Mouse (Mus musculus) megakaryocyte, embryonic 14.5 days (primary cell): ENCODE results near the gene Trim2. TPM values are rescaled to one million over a fixed set of nuclear protein-coding genes. Genes with fewer than 3 reads are reported as not detected.

Experiments used
- H3K27me3 ChIP-seq: replicated peaks from 2 replicates; pipeline ENCODE3; 2012; ENCODE audit warnings: inconsistent platforms
- H3K36me3 ChIP-seq: replicated peaks from 2 replicates; pipeline ENCODE3; 2012; ENCODE audit warnings: low read length, inconsistent platforms, mixed read lengths
- H3K4me1 ChIP-seq: 2 replicates; pipeline ENCODE4 v1.6.1; 2012; ENCODE audit warnings: inconsistent platforms
- H3K4me3 ChIP-seq: replicated peaks from 2 replicates; pipeline ENCODE3; 2012; ENCODE audit warnings: moderate library complexity, mild to moderate bottlenecking, inconsistent platforms
- H3K9me3 ChIP-seq: 2 replicates; pipeline ENCODE4 v1.6.1; 2012; ENCODE audit warnings: inconsistent platforms
- FLI1 ChIP-seq: IDR thresholded peaks from 2 replicates; pipeline ENCODE4 v1.6.1; 2012; ENCODE audit warnings: low read length, inconsistent platforms, mixed read lengths
- GATA1 ChIP-seq: IDR thresholded peaks from 3 replicates; pipeline ENCODE4 v1.6.1; 2012; ENCODE audit warnings: mixed read lengths, low read length, inconsistent platforms, borderline replicate concordance
- polyA plus RNA-seq: library from polyadenylated mRNA; stranded (reverse); fragments of >175 nt; gene quantifications from 2 replicates; pipeline ENCODE4 v1.2.3, GENCODE M21; 2012; ENCODE audit warnings: low replicate concordance; ENCODE audit not compliant: insufficient read depth

The Trim2 gene
- not detected in 2 replicates for polyA plus RNA-seq

GRCm38 (mm10) chr3:84306777-84307176 lies at the start of gene Trim2:
Trim2 (minus strand) TSS chr3:84306877.
- H3K4me1 ChIP-seq: peaks cover 17% of the 10 kb centered on the region
- peaks cover 32% of the 10 kb centered on the region for H3K9me3 ChIP-seq
- H3K36me3 ChIP-seq: no peaks in the 10 kb centered on the region
- H3K27me3 ChIP-seq: peaks cover 77% of the 10 kb centered on the region
- no peak for TF ChIP-seq FLI1
- no peak for TF ChIP-seq GATA1
- H3K4me3 ChIP-seq: no peak within 1 kb of the TSS

GRCm38 (mm10) chr3:84355930-84356689 lies 49.4 kb upstream of the Trim2 start:
- Histone ChIP-seq H3K4me1 (peaks cover 29% of the 10 kb centered on the region), H3K27me3 (peaks cover 26% of the 10 kb centered on the region), H3K9me3 (no peaks in the 10 kb centered on the region), H3K36me3 (no peaks in the 10 kb centered on the region), H3K4me3 (peak overlapping the region; percentile 1)
- TF ChIP-seq GATA1 (no peak), FLI1 (no peak)

DNA sequence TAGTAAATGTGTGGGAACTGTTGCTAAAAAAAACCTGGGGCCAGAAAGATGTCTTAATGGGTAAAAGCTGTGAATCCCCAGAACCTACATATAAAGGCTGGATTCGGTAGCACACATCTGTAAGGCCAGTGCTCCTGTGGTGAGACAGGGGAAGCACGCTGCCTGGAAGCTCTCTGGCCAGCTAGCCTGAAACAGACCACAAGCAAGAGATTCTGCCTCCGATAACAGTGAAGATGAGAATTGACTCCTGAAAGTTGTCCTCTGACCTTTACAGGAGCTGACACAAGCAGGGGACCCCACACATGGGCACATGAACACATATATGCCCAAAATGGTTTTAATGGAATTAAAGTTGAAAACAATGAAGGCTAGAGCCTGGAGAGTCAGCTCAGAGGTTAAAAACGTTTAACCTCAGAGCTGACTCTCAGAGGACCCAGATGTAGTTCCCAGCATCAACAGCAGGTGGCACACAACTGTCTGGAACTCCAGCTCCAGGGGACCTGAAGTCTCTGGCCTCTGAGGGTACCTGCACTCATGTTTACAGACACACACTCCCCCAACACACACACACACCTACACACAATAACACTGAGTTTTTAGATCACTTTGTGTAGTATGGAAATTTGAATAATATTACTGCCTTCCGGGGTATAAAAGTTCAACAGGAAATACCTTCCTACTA lies 45.8 kb upstream of the Trim2 start:
- Histone ChIP-seq H3K4me3 (no peak overlapping the region), H3K4me1 (peaks cover 62% of the 10 kb centered on the region), H3K9me3 (peaks cover 13% of the 10 kb centered on the region), H3K27me3 (peaks cover 55% of the 10 kb centered on the region), H3K36me3 (no peaks in the 10 kb centered on the region)
- no peak for TF ChIP-seq FLI1

DNA sequence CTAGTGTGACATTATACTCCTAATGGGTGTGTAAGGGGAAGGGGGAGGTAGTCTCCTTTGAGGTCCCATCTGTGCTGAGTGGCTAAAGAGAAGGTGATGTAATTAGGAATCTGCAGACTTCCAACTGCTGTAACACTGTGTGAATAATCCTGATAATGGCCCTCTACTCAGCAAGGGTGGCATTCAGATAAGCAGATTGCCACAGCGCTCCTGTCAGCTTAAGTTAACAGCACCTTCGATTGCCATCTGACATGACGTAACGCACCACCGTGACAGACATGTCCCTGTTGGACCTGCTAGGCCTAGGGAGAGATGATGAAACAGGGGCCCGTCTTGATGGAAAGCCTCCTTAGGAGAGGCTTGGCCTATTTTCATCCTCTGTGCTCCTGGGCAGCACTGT lies 43.6 kb upstream of the Trim2 start:
- Histone ChIP-seq H3K36me3 (no peaks in the 10 kb centered on the region), H3K4me1 (peaks cover 68% of the 10 kb centered on the region), H3K4me3 (no peak overlapping the region), H3K27me3 (peaks cover 60% of the 10 kb centered on the region), H3K9me3 (peaks cover 13% of the 10 kb centered on the region)
- no peak for TF ChIP-seq GATA1
- no peak for TF ChIP-seq FLI1

DNA sequence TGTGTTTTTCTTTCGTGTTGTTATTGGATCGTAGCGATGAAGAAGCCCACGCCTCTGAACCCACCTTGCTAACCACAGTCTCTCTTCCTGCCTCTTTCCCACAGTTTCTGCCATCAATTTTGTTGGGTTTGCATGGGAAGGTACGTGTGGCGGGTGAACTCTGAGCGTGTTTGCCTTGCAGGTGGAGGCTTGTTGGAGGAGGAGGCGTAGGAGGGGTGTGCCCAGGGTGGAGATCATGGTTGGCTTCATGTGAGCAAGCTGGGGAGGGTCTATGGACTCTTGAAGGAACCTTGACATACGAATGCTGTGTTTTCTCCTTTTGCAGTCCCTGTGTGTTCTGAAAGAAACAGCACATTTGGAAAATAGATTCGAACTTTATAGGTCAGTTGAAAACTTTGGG lies 43.1 kb upstream of the Trim2 start:
- Histone ChIP-seq H3K27me3 (peaks cover 58% of the 10 kb centered on the region), H3K9me3 (peaks cover 13% of the 10 kb centered on the region), H3K4me3 (no peak overlapping the region), H3K4me1 (peaks cover 73% of the 10 kb centered on the region), H3K36me3 (no peaks in the 10 kb centered on the region)
- TF ChIP-seq FLI1: no peak
- no peak for TF ChIP-seq GATA1

GRCm38 (mm10) chr3:84347426-84347825 lies 40.7 kb upstream of the Trim2 start:
- no peaks in the 10 kb centered on the region for H3K36me3 ChIP-seq
- no peak overlapping the region for H3K4me3 ChIP-seq
- H3K27me3 ChIP-seq: peaks cover 74% of the 10 kb centered on the region
- H3K9me3 ChIP-seq: peaks cover 13% of the 10 kb centered on the region
- TF ChIP-seq GATA1 (no peak), FLI1 (no peak)
- H3K4me1 ChIP-seq: peaks cover 73% of the 10 kb centered on the region

- Histone ChIP-seq H3K27me3 (peaks cover 79% of the 10 kb centered on the region), H3K4me3 (no peak overlapping the region), H3K4me1 (peaks cover 64% of the 10 kb centered on the region), H3K9me3 (peaks cover 13% of the 10 kb centered on the region), H3K36me3 (no peaks in the 10 kb centered on the region)
- TF ChIP-seq FLI1: no peak
- TF ChIP-seq GATA1: no peak
Measured at GRCm38 (mm10) chr3:84346456-84347150, 39.9 kb upstream of the Trim2 start.

GRCm38 (mm10) chr3:84345646-84345980 lies 38.9 kb upstream of the Trim2 start:
- Histone ChIP-seq H3K36me3 (no peaks in the 10 kb centered on the region), H3K4me1 (peaks cover 56% of the 10 kb centered on the region), H3K4me3 (peak overlapping the region; percentile 57), H3K27me3 (peaks cover 80% of the 10 kb centered on the region), H3K9me3 (peaks cover 13% of the 10 kb centered on the region)
- no peak for TF ChIP-seq FLI1

GRCm38 (mm10) chr3:84344725-84345645 lies 38.3 kb upstream of the Trim2 start:
- H3K4me1 ChIP-seq: peaks cover 51% of the 10 kb centered on the region
- peak overlapping the region; percentile 88 for H3K4me3 ChIP-seq
- peaks cover 76% of the 10 kb centered on the region for H3K27me3 ChIP-seq
- H3K36me3 ChIP-seq: no peaks in the 10 kb centered on the region
- peaks cover 13% of the 10 kb centered on the region for H3K9me3 ChIP-seq
- TF ChIP-seq FLI1 (no peak), GATA1 (no peak)
